Mouse (Mus musculus): Measurements from ENCODE around the gene Tns2. TPM values are rescaled to one million over a fixed set of nuclear protein-coding genes. Genes with fewer than 3 reads are reported as not detected.

Tns2 gene
- polyA plus RNA-seq, 1 experiment from 2014 or later, result 54.5 TPM

DNA sequence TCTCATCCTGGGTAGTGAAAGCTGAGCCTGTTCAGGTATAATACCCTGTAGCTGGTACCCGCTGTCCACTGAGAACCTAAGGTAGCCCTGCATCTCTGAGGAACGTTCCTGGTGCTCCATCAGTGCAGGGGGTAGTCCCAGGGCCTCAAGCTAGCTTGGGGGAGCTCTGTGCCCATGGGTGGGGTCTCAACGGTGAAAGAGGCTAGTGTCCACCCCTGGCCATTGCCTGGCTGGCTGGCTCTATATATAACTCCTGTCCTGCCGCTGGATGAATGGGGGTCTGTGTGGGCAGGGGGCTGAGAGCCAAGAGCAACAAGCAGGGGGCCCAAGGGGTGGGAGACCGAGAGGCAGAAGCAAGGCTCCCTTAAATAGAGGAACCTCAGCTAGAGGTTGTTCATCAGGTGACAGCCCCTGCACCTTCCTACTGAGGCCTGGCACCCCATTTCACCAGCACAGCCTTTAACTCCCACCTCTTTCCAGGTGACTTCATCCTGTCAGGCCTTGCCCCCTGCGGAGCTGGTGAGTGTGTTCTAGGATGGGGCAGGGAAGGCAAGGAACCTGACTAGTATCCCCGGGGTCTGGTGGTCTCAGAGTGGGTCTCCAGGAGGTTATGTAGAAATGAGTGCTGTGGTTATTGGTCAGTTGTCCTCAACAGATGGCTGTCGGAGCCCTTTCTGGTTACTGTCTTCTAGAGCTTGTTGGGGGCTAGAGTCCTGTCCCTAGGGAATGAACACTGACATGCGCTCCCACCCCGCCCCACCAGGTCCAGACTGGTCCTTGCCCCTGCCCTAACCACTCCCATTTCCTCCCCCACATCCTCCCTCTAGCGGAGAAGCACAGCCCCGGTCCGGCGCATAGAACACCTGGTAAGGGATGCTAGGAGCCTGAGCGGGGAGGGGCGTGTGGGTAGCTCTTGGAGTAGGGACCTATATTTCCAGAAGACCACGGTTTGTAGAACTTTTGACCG is 5.8 kb downstream of the Tns2 start:
- H3K27me3 ChIP-seq, result no peaks in the 10 kb centered on the region
- peak overlapping the region; percentile 22; the same call in 1 of the 2 replicates for H3K27ac ChIP-seq
- H3K4me1 ChIP-seq, result peaks cover 82% of the 10 kb centered on the region
- H3K9ac ChIP-seq, result no peak overlapping the region
- no peak for ATAC-seq (ENCODE audit: borderline replicate concordance, extremely low read depth, low FRiP score, low TSS enrichment)
- WGBS, result 35% methylated on average over 18 of the region's 18 CpGs
- H3K4me3 ChIP-seq, result 0 out of 2 replicates have a peak overlapping the region, but pooled peaks have one; percentile 3
- H3K36me3 ChIP-seq, result peaks cover 53% of the 10 kb centered on the region
- H3K4me2 ChIP-seq, result peak overlapping the region; percentile 83
- H3K9me3 ChIP-seq, result no peaks in the 10 kb centered on the region

DNA sequence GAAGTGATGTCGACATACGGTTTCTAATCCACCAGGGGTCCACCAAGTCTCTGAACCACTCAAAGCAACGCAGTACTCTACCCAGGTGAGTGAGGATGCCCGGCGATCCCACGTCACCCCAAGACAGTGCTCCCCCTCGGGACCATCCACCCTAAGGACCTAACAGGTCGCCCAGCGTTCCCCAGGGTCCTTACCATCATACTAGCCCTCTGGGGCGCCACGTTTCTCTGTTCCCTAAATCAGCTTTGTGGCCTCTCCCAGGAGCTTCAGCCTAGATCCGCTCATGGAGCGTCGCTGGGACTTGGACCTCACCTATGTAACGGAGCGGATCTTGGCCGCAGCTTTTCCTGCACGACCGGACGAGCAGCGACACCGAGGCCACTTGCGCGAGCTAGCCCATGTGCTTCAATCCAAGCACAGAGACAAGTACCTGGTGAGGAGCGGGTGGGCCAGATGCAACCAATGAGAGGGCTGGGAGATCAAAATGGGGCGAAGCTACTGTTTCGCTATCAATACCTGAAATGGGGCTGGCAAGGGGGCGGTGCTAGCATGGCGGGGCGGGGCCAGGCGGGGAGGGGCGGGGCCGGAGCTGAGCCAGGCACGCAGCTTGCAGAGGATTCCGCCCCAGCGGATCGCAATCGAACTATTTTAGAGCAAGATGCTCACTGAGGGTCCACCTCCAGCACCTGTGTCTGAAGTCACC is 6.7 kb downstream of the Tns2 start:
- no peak overlapping the region for H3K9ac ChIP-seq
- H3K27me3 ChIP-seq, result no peaks in the 10 kb centered on the region
- no peak overlapping the region; the same call in 1 of the 2 replicates for H3K27ac ChIP-seq
- H3K4me2 ChIP-seq, result peak overlapping the region; percentile 83
- no peak for ATAC-seq (ENCODE audit: borderline replicate concordance, extremely low read depth, low FRiP score, low TSS enrichment)
- 36% methylated on average over 38 of the region's 38 CpGs for WGBS
- no peaks in the 10 kb centered on the region for H3K9me3 ChIP-seq
- H3K4me3 ChIP-seq, result peak overlapping the region; percentile 22
- H3K36me3 ChIP-seq, result peaks cover 62% of the 10 kb centered on the region
- peaks cover 74% of the 10 kb centered on the region for H3K4me1 ChIP-seq

DNA sequence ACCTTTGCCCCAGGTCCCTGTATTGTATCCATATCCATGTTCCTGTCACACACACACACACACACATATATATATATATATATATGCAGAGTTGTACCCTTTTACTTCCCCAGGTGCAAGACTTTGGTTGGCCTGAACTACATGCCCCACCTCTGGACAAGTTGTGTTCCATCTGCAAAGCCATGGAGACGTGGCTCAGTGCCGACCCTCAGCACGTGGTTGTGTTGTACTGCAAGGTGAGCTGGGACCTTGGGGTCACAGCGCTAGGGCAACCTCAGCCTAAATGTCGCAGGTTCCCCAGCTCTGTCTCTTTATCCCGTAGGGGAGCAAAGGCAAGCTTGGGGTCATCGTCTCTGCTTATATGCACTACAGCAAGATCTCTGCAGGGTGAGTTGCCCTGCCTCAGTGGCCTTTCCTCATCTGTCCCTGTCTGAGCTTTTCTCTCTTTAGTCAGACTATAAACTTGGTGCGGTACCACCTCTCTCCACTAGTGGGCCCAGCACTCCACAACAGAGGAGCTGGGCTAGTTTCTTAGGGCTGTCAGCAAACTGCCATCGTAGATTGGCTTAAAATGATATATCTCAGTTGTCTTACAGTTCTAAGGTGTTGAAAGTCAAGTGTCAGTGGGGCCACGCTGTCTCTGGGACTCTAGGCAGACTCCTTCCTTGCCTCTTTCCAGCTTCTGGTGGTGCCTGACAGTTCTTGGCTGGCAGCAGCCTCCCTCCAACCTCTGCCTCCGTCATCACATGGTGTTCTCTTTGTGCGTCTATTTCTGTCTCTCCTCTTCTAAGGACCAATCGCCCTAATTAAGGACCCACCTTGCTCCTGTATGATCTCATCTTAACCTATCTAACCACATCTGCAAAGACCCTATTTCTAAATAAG is 7.7 kb downstream of the Tns2 start:
- Histone ChIP-seq H3K27ac (0 out of 2 replicates have a peak overlapping the region, but pooled peaks have one; percentile 43), H3K4me1 (peaks cover 63% of the 10 kb centered on the region), H3K9ac (no peak overlapping the region), H3K27me3 (no peaks in the 10 kb centered on the region), H3K4me2 (no peak overlapping the region), H3K4me3 (no peak overlapping the region), H3K9me3 (no peaks in the 10 kb centered on the region), H3K36me3 (peaks cover 72% of the 10 kb centered on the region)
- ATAC-seq (ENCODE audit: borderline replicate concordance, extremely low read depth, low FRiP score, low TSS enrichment), result no peak
- 44% methylated on average over 13 of the region's 13 CpGs for WGBS

DNA sequence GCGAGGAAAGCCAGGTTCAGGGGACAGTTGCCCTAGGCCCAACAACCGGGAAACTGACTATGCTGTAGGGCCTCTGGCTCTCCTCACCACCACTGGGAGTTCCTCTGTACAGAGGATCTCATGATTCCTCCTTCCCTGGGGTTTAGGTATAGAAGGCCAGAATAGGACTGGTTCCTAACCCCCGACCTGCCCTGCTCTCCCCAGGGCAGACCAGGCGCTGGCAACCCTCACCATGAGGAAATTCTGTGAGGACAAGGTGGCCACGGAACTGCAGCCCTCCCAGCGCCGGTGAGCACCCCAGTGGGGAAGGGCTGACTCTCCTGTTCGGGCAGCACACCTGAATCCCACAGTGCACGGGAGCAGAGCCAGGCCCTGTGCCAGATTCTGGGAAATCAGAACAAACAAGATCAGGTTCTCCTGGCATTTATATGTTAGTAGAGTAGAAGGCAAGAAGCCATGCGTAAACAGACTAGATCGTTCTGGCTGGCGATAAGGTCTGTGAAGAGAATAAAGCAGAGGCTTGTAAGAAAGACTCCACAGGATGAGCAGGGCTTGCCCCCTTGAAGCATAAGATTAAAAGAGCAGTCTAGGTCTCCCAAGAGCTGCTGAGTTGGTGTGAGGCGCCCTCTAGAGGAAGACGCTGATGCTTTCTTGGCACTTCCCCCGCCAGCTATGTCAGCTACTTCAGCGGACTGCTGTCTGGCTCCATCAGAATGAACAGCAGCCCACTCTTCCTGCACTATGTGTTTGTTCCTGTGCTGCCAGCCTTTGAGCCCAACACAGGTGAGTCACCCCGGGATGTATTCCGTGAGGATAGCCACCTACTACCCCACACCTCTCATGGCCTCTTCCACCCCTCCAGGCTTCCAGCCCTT is 8.7 kb downstream of the Tns2 start:
- no peak overlapping the region for H3K4me3 ChIP-seq
- H3K9me3 ChIP-seq, result no peaks in the 10 kb centered on the region
- no peaks in the 10 kb centered on the region for H3K27me3 ChIP-seq
- peak overlapping the region; percentile 43 for H3K27ac ChIP-seq
- no peak for ATAC-seq (ENCODE audit: borderline replicate concordance, extremely low read depth, low FRiP score, low TSS enrichment)
- no peak overlapping the region for H3K9ac ChIP-seq
- WGBS, result 49% methylated on average over 18 of the region's 18 CpGs
- H3K4me1 ChIP-seq, result peaks cover 55% of the 10 kb centered on the region
- peaks cover 82% of the 10 kb centered on the region for H3K36me3 ChIP-seq
- H3K4me2 ChIP-seq, result no peak overlapping the region

DNA sequence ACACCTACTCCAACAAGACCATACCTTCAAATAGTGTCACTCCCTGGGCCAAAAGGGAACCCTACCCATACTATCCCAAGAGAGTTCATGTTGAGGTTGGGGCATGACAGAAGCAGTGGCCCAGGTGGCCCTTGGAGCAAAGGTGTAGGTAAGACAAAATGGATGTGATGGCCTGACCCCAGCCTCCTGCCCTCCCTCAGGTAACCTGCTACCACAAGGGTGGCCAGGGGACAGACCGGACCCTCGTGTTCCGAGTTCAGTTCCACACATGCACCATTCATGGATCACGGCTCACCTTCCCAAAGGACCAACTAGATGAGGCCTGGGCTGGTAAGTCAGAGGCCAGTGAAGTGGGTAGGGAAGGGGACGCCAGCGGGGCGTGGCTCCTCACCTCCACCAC is 10.1 kb downstream of the Tns2 start:
- no peak overlapping the region for H3K27ac ChIP-seq
- H3K4me2 ChIP-seq, result no peak overlapping the region
- H3K36me3 ChIP-seq, result peaks cover 93% of the 10 kb centered on the region
- ATAC-seq (ENCODE audit: borderline replicate concordance, extremely low read depth, low FRiP score, low TSS enrichment), result no peak
- peaks cover 41% of the 10 kb centered on the region for H3K4me1 ChIP-seq
- H3K9me3 ChIP-seq, result no peaks in the 10 kb centered on the region
- H3K9ac ChIP-seq, result no peak overlapping the region
- no peak overlapping the region for H3K4me3 ChIP-seq
- no peaks in the 10 kb centered on the region for H3K27me3 ChIP-seq
- WGBS, result 94% methylated on average over 7 of the region's 7 CpGs

DNA sequence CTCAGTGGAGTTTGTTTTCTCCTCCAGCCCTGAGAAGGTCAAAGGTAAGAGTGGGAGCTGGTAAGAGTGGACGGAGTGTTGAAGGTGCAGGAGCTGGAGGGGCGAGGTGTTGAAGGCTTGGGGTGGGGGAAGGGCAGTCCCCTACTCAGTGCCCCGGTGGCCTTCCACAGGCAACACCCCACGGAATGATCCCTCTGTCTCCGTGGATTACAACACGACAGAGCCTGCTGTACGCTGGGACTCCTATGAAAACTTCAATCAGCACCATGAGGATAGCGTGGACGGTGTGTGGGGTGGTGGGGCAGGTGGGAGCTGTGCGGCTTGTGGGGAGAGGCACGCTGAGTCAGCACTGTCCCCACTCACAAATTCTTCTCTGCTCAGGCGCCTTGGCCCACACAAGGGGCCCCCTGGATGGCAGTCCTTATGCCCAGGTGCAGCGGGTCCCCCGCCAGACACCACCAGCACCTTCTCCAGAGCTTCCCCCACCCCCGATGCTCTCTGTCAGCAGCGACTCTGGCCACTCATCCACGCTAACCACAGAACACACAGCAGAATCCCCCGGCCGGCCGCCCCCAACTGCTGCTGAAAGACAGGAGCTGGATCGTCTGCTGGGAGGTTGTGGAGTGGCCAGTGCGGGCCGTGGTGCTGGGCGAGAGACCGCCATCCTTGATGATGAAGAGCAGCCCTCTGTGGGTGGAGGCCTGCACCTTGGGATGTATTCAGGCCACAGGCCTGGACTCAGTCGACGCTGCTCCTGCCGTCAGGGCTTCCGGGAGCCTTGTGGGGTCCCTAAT is 10.7 kb downstream of the Tns2 start:
- Histone ChIP-seq H3K27ac (no peak overlapping the region), H3K36me3 (peaks cover 98% of the 10 kb centered on the region), H3K27me3 (no peaks in the 10 kb centered on the region), H3K9ac (no peak overlapping the region), H3K4me1 (peaks cover 40% of the 10 kb centered on the region), H3K4me3 (no peak overlapping the region), H3K9me3 (no peaks in the 10 kb centered on the region), H3K4me2 (no peak overlapping the region)
- ATAC-seq (ENCODE audit: borderline replicate concordance, extremely low read depth, low FRiP score, low TSS enrichment), result no peak
- 75% methylated on average over 29 of the region's 29 CpGs for WGBS

DNA sequence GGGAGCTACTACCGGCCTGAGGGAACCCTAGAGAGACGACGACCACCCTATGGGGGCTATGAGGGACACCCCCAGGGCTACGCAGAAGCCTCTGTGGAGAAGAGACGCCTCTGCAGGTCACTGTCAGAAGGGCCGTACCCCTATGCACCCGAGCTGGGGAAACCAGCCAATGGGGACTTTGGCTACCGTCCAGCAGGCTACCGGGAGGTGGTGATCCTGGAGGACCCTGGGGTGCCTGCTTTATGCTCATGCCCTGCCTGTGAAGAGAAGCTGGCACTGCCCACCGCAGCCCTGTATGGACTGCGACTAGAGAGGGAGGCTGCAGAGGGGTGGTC is 11.2 kb downstream of the Tns2 start:
- Histone ChIP-seq H3K36me3 (peaks cover 99% of the 10 kb centered on the region), H3K9me3 (no peaks in the 10 kb centered on the region), H3K4me3 (no peak overlapping the region), H3K9ac (no peak overlapping the region), H3K27me3 (no peaks in the 10 kb centered on the region), H3K4me2 (no peak overlapping the region), H3K4me1 (peaks cover 40% of the 10 kb centered on the region), H3K27ac (no peak overlapping the region)
- ATAC-seq (ENCODE audit: borderline replicate concordance, extremely low read depth, low FRiP score, low TSS enrichment), result no peak
- WGBS, result 80% methylated on average over 11 of the region's 11 CpGs

DNA sequence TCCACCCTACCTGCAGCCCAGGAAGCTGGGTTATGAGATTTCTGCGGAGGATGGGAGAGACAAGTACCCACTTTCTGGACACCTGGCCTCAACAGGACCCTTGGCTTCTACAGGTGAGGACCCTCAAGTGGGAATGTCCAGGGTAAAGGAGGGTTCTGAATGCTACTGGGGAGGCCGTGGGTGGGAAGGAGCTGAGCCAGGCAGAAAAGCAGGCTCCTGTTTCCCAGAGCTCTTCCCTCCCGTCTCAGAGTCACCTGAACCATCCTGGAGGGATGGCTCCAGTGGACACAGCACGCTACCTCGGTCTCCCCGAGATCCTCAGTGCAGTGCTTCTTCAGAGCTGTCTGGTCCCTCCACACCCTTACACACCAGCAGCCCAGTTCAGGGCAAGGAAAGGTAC is 12.0 kb downstream of the Tns2 start:
- no peaks in the 10 kb centered on the region for H3K9me3 ChIP-seq
- H3K36me3 ChIP-seq, result peaks cover 96% of the 10 kb centered on the region
- no peak overlapping the region for H3K4me2 ChIP-seq
- no peaks in the 10 kb centered on the region for H3K27me3 ChIP-seq
- H3K4me1 ChIP-seq, result peaks cover 40% of the 10 kb centered on the region
- no peak overlapping the region for H3K9ac ChIP-seq
- WGBS, result 86% methylated on average over 6 of the region's 6 CpGs
- no peak overlapping the region for H3K4me3 ChIP-seq
- no peak for ATAC-seq (ENCODE audit: borderline replicate concordance, extremely low read depth, low FRiP score, low TSS enrichment)
- no peak overlapping the region for H3K27ac ChIP-seq

DNA sequence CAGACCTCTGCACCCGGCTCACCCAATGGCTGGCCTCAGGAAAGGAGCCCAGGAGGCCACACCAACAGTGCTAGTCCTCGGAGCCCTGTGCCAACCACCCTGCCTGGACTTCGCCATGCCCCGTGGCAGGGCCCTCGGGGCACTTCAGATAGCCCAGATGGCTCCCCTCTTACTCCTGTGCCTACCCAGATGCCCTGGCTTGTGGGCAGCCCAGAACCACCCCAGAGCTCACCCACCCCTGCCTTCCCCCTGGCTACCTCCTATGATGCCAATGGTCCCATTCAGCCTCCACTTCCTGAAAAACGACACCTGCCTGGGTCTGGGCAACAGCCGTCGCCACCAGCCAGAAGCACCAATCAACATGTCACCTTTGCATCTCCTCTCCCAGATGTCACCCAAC is 12.6 kb downstream of the Tns2 start:
- Histone ChIP-seq H3K27ac (no peak overlapping the region), H3K9me3 (no peaks in the 10 kb centered on the region), H3K27me3 (no peaks in the 10 kb centered on the region), H3K4me1 (peaks cover 39% of the 10 kb centered on the region), H3K36me3 (peaks cover 95% of the 10 kb centered on the region), H3K4me3 (no peak overlapping the region), H3K9ac (no peak overlapping the region), H3K4me2 (no peak overlapping the region)
- ATAC-seq (ENCODE audit: borderline replicate concordance, extremely low read depth, low FRiP score, low TSS enrichment), result no peak
- 70% methylated on average over 8 of the region's 8 CpGs for WGBS

DNA sequence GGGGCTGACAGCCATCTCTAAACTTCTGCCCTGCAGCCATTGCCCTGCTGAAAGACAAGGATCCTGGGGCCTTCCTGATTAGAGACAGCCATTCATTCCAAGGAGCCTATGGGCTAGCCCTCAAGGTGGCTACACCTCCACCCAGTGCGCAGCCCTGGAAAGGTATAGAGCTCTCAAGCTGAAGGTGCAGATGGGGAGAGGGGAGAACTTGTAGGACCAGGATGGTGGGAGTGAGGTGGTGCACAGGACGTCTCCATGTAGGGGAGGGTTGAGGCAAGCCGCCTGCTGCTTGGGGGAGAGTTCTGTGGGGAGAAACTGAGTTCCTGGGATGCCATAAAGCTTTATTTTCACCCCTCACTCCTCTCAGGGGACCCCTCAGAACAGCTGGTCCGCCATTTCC is 13.5 kb downstream of the Tns2 start:
- 79% methylated on average over 4 of the region's 4 CpGs for WGBS
- ATAC-seq (ENCODE audit: borderline replicate concordance, extremely low read depth, low FRiP score, low TSS enrichment), result no peak

More for the DNA sequence above, 13.5 kb downstream of the Tns2 start:
- Histone ChIP-seq H3K4me3 (no peak overlapping the region), H3K4me2 (no peak overlapping the region), H3K27me3 (no peaks in the 10 kb centered on the region), H3K27ac (no peak overlapping the region), H3K4me1 (peaks cover 38% of the 10 kb centered on the region), H3K9ac (no peak overlapping the region), H3K9me3 (no peaks in the 10 kb centered on the region), H3K36me3 (peaks cover 95% of the 10 kb centered on the region)
